Mouse (Mus musculus): Measurements from ENCODE around the gene Cuta. TPM values are rescaled to one million over a fixed set of nuclear protein-coding genes. Genes with fewer than 3 reads are reported as not detected.
"Not testable (repeated sequence)": the region's sequence is repeated elsewhere in the genome, so short reads cannot be mapped to it uniquely, and the experiment has no call there.

Gene Cuta
- polyA plus RNA-seq (2012; rRNA removed), result 88.9 and 145 TPM in 2 replicates

DNA sequence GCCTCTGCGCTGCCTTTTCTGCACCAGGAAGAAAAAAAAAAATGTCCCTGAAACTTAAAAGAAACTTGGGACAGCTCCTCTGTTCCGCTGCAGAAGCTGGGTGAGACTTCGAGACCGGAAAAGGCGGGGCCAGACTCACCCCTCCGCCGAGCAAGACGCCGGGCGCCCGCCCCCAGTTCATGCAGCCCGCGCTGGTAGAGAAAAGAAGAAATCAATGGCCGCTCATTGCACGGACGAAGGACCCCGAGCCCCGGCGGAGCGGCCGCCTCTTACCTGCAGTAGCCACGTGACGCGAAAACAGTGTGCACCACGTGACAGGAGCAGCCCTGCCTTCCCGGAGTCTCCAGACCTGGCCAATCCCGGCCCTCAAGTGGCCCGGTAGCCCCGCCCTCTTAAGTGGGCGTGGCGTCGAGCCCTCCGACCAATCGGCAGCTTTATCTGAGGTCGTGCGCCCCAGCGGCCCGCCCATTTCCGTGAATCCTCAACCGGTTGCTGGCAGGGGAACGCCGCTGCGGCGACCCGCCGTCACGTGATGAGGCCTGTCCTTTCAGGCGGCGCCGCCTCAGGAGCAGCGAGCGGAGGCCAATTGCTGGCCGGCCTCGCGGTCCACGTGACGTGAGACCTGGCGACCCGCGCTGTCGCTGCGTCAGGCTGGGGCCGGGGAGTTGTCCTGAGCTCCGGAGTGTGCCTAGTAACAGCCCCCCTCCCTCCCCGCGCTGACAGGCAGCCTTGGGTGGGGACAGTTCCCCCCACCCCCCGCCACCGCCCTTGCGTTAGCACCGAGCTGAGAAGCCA, at the start of gene Cuta:
Gene Cuta (minus strand): TSS at position 392 of the 795 bp plus-strand sequence.
- DNase-seq (ENCODE audit: low read depth), result peak; percentile 100
- peak; percentile 75 for TF ChIP-seq POLR2A (IDR thresholded peaks at IDR 0.05; ENCODE audit: borderline replicate concordance, extremely low read depth, insufficient read depth, insufficient read length, poor library complexity, severe bottlenecking)
- TF ChIP-seq CTCF (IDR thresholded peaks at IDR 0.05; ENCODE audit: borderline replicate concordance, extremely low read depth, insufficient read depth, insufficient read length), result no peak

DNA sequence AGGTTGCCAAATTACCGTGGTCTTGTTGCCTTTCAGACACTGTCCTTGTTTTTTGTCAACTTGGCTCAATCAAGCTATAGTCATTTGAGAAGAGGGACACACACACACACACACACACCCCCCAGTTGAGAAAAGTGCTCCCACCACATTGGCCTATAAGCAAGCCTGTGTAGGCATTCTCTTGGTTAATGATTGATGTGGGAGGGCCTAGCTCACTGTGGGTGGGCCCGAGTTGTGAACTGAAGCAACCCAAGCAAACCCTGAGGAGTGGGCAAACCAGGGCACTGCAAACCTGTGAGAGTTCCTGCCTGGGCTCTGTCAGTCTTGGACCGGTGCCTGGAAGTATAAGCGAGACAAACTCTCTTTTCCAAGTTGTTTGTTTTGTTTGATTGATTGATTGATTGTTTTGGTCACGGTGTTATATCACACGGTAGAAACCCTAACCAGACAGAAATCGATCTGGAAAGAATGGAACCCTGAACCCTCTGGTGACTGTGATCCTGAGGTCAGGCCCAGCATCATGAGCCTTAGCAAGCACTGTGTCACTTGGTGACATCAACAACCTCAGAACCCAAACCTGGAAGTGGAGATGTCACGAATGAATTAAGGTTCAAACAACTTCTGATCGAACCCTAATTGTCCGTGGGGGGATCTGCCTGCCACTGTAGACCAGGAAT, 46.3 kb upstream of the Cuta start:
- TF ChIP-seq CTCF (IDR thresholded peaks at IDR 0.05; ENCODE audit: borderline replicate concordance, extremely low read depth, insufficient read depth, insufficient read length) (no peak), POLR2A (IDR thresholded peaks at IDR 0.05; ENCODE audit: borderline replicate concordance, extremely low read depth, insufficient read depth, insufficient read length, poor library complexity, severe bottlenecking) (no peak)
- DNase-seq (ENCODE audit: low read depth), result no peak

DNA sequence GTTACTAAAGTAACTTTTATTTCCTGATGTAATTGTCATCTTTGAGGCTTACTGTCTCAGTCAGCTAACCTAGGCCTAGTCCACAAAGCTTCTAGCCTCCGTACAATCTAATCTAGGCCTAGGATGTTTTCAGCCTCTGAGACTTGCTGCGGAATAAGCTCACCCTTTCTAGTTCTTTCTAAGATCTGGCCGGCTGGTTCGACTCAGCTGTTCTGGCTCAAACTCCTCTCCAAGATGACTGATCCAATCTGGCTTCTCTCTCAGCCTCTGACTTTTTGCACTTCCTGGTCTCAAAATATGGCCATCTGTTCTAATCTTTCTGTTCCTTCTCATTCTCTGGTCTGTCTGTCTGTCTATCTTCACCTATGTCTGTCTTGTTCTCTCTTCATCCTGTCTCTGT, 44.0 kb upstream of the Cuta start:
- DNase-seq (ENCODE audit: low read depth), result no peak
- TF ChIP-seq CTCF (IDR thresholded peaks at IDR 0.05; ENCODE audit: borderline replicate concordance, extremely low read depth, insufficient read depth, insufficient read length) (no peak), POLR2A (IDR thresholded peaks at IDR 0.05; ENCODE audit: borderline replicate concordance, extremely low read depth, insufficient read depth, insufficient read length, poor library complexity, severe bottlenecking) (no peak)

DNA sequence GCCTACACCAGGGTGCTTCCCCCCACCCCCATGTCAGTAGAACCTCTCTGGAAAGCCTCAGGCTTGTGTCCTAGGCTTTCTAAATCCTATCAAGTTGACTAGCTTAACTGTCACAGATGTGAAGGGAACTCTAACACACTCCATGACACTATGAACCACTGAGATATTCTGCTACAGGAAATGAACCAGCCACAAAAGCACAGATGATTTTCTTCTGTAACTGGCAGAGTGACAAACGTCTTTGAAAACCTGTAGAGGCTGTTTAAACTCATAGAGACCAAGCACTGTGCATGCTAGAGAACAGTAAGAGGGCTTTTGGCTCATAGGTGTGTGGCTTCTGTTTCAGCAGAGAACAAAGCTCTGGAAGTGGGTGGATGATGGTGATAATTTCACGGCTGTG, 41.7 kb upstream of the Cuta start:
- DNase-seq (ENCODE audit: low read depth), result no peak
- TF ChIP-seq CTCF (IDR thresholded peaks at IDR 0.05; ENCODE audit: borderline replicate concordance, extremely low read depth, insufficient read depth, insufficient read length) (no peak), POLR2A (IDR thresholded peaks at IDR 0.05; ENCODE audit: borderline replicate concordance, extremely low read depth, insufficient read depth, insufficient read length, poor library complexity, severe bottlenecking) (no peak)

DNA sequence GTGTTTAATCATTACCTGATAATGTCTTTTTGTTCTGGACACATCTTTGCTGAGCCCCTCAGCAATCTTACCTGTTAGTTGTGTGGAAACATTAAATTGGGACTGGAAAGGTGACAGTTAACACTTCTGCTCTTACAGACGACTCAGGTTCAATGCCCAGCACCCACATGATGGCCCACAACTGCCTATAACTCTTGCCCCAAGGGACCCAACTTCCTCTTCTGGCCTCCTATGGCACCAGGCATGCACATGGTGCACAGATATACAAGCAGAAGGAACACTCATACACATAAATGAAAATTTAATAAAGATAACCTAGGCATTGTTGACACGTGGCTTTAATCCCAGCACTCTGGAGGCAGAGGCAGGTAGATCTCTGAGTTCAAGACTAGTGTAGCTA, 40.1 kb upstream of the Cuta start:
- TF ChIP-seq POLR2A (IDR thresholded peaks at IDR 0.05; ENCODE audit: borderline replicate concordance, extremely low read depth, insufficient read depth, insufficient read length, poor library complexity, severe bottlenecking) (no peak), CTCF (IDR thresholded peaks at IDR 0.05; ENCODE audit: borderline replicate concordance, extremely low read depth, insufficient read depth, insufficient read length) (no peak)
- no peak for DNase-seq (ENCODE audit: low read depth)

DNA sequence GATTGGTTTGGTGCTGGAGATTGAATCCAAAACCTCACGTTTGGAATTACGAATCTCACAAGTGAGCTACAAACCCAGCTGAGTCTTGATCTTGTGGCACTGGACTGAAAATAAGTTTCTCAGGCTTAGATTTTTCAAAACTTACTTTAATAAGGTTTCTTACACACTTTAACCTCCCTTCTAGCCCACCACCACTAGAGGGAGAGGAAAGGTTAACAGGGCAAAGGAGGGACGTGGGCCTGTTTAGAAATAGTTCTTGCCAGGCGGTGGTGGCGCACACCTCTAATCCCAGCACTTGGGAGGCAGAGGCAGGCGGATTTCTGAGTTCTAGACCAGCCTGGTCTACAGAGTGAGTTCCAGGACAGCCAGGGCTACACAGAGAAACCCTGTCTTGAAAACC, 38.0 kb upstream of the Cuta start:
- not testable (repeated sequence) for DNase-seq (ENCODE audit: low read depth)

DNA sequence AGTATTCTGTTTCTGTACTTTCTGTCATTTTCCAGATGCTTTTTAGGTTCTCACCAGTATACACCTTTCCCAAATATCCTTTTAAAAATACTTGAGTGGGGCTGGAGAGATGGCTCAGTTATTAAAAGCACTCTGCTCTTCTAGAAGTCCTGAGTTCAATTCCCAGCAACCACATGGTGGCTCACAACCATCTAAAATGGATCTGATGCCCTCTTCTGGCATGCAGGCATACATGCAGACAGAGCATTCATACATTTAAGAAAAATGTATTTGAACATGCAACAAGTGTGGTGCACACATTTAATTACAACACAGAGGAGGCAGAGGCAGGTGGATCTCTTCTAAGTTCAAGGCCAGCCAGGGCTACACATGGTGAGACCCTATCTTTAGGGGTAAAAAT, 36.0 kb upstream of the Cuta start:
- TF ChIP-seq CTCF (IDR thresholded peaks at IDR 0.05; ENCODE audit: borderline replicate concordance, extremely low read depth, insufficient read depth, insufficient read length) (no peak), POLR2A (IDR thresholded peaks at IDR 0.05; ENCODE audit: borderline replicate concordance, extremely low read depth, insufficient read depth, insufficient read length, poor library complexity, severe bottlenecking) (no peak)
- DNase-seq (ENCODE audit: low read depth), result no peak

DNA sequence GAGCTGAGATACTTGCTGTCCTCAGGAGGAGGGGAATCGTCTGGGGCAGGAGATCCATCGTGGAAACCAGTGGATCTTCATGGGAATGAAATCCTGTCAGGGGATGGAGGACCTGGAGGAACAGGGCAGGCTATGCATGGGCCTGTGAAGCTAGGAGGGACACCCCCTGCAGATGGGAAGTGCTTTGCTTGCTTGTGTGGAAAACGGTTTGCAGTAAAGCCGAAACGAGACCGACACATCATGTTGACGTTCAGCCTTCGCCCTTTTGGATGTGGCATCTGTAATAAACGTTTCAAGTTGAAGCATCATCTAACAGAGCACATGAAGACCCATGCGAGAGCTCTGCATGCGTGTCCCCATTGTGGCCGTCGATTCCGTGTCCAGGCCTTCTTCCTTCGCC, 35.2 kb upstream of the Cuta start:
- DNase-seq (ENCODE audit: low read depth), result no peak
- no peak for TF ChIP-seq CTCF (IDR thresholded peaks at IDR 0.05; ENCODE audit: borderline replicate concordance, extremely low read depth, insufficient read depth, insufficient read length)
- TF ChIP-seq POLR2A (IDR thresholded peaks at IDR 0.05; ENCODE audit: borderline replicate concordance, extremely low read depth, insufficient read depth, insufficient read length, poor library complexity, severe bottlenecking), result no peak

DNA sequence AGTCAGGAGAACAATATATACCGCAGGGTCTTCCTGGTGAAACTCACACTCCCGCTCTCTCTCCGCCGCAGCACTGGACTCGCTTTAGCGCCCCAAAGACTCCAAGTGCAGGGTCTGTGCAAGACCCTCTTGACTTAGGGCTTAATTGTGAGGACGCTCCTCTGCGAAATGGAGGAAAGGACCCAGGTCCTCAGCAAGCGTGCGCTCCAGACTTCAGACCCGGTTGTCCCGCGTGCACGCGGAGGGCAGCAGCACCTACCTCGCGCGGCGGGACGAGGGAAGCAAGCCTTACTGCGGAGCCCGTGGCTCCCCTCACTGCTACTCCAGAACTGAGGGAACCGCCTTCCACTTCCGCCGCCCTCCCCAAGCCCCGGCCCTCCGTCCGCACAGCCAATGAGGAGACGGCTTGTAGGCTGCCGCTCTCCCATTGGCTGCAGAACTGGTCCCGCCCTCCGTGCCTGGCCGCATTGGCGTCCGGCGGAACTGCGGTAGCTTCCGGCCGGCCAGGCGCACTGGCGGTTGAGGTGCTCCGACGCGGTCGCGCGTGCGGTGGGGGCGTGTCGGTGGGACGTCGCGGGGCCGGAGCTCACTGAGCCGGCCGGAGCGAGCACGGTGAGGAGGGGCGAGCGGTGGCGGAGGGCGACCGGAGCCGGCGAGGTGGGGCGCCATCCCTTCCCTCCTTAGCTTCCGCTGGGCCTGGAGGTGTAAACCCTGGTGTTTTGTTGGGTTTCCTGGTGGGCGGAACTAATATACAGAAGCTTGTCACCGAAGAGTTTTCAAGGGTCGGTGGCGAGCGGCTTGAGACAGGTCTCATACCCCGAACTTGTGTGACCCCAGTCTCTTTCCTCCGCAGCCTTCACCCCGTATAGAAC, 33.6 kb upstream of the Cuta start, which contains the start of gene Zbtb9:
Gene Zbtb9 (plus strand): TSS at position 465 of the 872 bp plus-strand sequence.
- TF ChIP-seq POLR2A (IDR thresholded peaks at IDR 0.05; ENCODE audit: borderline replicate concordance, extremely low read depth, insufficient read depth, insufficient read length, poor library complexity, severe bottlenecking), result peak; percentile 85
- TF ChIP-seq CTCF (IDR thresholded peaks at IDR 0.05; ENCODE audit: borderline replicate concordance, extremely low read depth, insufficient read depth, insufficient read length), result no peak
- DNase-seq (ENCODE audit: low read depth), result peak; percentile 98

DNA sequence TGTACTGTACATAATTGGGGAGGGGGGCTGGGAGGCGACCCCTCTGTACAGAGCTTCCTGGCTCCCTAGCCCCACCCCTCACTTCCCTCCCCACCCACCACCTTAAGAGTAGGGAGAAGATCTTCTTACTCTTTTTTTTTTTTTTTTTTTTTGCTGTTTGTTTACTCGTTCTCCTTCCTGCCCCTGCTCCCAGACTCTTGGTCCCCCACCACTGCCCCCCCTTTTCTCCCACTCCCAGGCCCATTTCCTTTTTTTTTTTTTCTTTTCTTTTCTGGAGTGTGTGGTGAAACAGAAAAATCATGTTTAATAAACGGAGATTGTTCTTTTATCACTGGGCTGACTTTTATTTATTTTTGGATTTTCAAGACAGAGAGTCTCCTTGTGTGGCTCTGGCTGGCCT, 32.7 kb upstream of the Cuta start:
- TF ChIP-seq CTCF (IDR thresholded peaks at IDR 0.05; ENCODE audit: borderline replicate concordance, extremely low read depth, insufficient read depth, insufficient read length) (no peak), POLR2A (IDR thresholded peaks at IDR 0.05; ENCODE audit: borderline replicate concordance, extremely low read depth, insufficient read depth, insufficient read length, poor library complexity, severe bottlenecking) (no peak)
- no peak for DNase-seq (ENCODE audit: low read depth)

DNA sequence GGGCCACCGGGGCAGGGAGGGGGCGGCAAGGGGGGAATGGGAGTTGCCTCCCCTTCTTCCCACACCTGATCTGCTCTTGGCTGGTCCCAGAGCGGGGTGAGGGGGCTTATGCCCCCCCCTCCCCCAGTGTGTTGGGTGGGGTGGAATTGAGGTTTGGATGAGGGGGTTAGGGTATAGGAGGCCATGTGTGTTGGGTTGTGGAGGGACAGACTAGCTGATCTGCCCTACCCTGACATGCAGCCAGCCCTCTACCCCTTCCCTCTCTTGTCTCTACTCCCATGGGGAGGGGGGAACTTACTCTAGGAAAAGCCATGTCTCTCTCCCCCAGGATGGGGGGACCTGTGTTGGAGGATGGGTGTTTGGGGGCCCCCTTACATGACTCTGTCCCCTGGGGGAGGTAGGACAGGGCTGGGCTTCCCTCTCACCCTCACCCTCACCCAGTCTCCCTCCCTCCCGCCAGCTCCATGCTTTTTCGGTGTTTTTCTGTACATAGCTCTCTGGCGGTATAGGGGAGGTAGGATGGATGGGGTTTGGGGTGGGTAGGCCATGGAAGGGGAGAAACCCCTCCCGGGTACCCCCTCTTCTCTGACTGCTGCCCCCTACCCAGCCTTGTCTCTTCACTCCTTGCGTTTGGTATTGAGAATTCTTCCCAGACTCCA, 32.0 kb upstream of the Cuta start:
- TF ChIP-seq POLR2A (IDR thresholded peaks at IDR 0.05; ENCODE audit: borderline replicate concordance, extremely low read depth, insufficient read depth, insufficient read length, poor library complexity, severe bottlenecking) (no peak), CTCF (IDR thresholded peaks at IDR 0.05; ENCODE audit: borderline replicate concordance, extremely low read depth, insufficient read depth, insufficient read length) (no peak)
- DNase-seq (ENCODE audit: low read depth), result no peak
